Mouse (Mus musculus) embryonic fibroblast, embryonic 13.5 days (primary cell): ENCODE results near the gene Clrn1. TPM values are rescaled to one million over a fixed set of nuclear protein-coding genes. Genes with fewer than 3 reads are reported as not detected.

Experiments
- H3K27ac ChIP-seq: 2 replicates; pipeline ENCODE4 v1.5.1; 2012; ENCODE audit warnings: low read length, control low read depth, inconsistent platforms; ENCODE audit not compliant: insufficient read depth
- H3K4me1 ChIP-seq: 2 replicates; pipeline ENCODE4 v1.6.1; 2011; ENCODE audit warnings: low read length; ENCODE audit not compliant: control insufficient read depth, insufficient read depth
- H3K4me3 ChIP-seq: 2 replicates; pipeline ENCODE4 v1.5.1; 2011; ENCODE audit warnings: mild to moderate bottlenecking, control low read depth, low read length; ENCODE audit not compliant: insufficient read depth
- CTCF ChIP-seq: IDR thresholded peaks from 2 replicates; pipeline ENCODE4 v1.5.1; 2011; ENCODE audit warnings: mild to moderate bottlenecking, control low read depth, low read length, moderate library complexity, borderline replicate concordance; ENCODE audit not compliant: insufficient read depth
- POLR2A ChIP-seq: IDR thresholded peaks from 2 replicates; pipeline ENCODE4 v1.6.1; 2011; ENCODE audit warnings: low read depth, mild to moderate bottlenecking, control low read depth, low read length, moderate library complexity
- polyA plus RNA-seq: library from polyadenylated mRNA; stranded (reverse); fragments of >200 nt; gene quantifications from 2 replicates; pipeline ENCODE4 v1.2.4, GENCODE M21; 2011; ENCODE audit warnings: low read depth; ENCODE audit not compliant: missing spikeins, insufficient read length

The Clrn1 gene
- polyA plus RNA-seq, 1 experiment: not detected

DNA sequence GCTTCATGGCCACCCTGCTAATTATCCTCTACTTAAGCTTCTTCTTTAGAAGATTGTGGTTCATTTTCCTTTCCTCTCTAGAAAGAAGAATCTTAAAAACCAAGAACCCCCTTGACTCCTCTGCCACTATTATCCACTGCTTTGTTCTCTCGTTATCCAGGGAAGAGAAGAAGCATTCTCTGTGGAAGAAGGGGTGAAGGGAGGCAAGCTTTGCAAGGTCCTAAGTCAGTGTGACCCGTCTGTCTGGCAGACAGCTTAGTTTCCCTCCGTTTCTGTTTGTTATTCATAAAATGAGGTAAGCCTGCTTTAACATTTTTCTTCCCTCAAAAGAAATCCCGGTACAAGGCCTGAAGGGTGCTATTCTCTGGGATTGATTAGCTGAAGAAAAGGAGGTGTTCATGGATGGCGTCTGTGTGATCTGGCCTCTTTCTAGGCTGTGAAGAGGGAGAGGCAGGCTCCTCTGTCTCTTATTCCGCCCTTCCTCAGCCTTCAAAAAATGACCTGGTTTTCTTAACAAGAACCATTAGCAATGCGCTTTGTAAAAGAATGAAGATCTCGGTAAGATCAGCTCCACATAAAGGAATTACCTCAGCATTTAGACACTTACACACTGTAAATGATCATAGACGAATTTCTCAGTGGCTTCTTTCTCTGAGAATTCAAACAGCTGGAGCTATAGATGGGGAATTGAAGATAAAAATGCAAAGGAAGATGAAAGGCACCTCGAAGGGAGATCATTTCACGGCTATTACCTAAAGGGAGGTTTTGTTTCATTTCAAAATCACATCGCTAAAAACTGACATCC lies 75.8 kb downstream of the Clrn1 start:
- TF ChIP-seq POLR2A: no peak
- no peak for TF ChIP-seq CTCF

DNA sequence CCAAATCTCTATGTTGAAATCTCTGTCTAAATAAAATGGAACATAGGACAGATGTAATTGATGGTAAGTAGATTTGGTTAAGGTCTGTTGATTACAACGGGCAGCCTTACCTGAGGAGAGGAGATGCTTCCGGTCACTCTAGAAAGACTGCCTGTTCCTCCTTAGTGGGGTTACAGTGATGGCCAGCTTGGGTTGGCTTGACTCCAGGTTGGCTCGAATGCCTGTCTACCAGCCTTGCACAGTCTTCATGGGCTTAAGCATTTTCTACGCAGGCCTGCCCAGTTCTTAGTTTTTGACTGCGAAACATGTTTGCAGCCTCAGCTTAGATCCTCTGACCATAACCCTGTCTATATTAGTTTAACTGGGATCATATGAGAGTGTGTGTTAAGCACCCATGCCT lies 76.5 kb downstream of the Clrn1 start:
- no peak overlapping the region for H3K27ac ChIP-seq
- H3K4me3 ChIP-seq: no peak overlapping the region
- no peaks in the 10 kb centered on the region for H3K4me1 ChIP-seq
- TF ChIP-seq POLR2A (no peak), CTCF (no peak)

More for the DNA sequence above, 75.8 kb downstream of the Clrn1 start:
- H3K4me3 ChIP-seq: no peak overlapping the region
- no peaks in the 10 kb centered on the region for H3K4me1 ChIP-seq
- H3K27ac ChIP-seq: no peak overlapping the region

DNA sequence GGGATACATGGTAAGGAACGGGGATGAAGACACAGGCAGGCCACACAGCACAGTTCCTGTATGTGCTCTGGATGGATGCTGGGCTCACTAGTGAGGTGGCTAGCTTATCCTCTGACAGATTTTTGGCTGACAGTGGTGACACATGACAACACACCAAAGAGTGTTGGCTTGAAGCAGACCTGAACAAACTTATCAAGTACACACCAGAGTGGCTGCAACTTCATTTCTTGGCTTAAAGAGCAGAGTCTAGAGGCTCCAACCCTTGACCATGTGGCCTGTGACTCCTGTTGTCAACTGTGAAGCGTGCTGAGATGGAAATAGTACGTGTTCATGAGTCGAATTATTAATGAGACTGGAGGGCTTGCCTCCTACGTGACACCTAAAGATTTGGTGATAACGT lies 80.4 kb downstream of the Clrn1 start:
- no peak for TF ChIP-seq POLR2A
- TF ChIP-seq CTCF: no peak
- Histone ChIP-seq H3K4me3 (no peak overlapping the region), H3K27ac (no peak overlapping the region), H3K4me1 (no peaks in the 10 kb centered on the region)

DNA sequence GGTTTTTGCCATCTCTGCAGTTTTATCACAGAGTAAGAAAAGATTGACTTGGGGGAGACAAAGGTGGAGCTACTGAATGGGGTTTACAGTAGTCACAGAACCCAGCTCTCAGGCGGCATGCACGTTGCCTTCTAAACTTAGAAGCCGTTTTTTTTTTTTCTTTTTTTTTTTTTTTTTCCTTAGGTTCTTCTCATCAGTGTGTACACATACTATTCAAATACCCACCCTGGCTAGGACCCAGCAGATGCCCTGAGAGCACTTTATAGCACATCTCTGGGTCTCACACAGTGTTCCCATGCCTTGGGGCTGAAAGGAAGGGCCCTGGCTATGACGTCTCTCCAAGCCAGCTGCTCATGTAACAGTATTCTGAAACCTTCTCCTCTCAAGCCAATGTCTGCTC lies 86.5 kb downstream of the Clrn1 start:
- TF ChIP-seq CTCF (no peak), POLR2A (no peak)
- no peaks in the 10 kb centered on the region for H3K4me1 ChIP-seq
- no peak overlapping the region for H3K4me3 ChIP-seq
- no peak overlapping the region for H3K27ac ChIP-seq

DNA sequence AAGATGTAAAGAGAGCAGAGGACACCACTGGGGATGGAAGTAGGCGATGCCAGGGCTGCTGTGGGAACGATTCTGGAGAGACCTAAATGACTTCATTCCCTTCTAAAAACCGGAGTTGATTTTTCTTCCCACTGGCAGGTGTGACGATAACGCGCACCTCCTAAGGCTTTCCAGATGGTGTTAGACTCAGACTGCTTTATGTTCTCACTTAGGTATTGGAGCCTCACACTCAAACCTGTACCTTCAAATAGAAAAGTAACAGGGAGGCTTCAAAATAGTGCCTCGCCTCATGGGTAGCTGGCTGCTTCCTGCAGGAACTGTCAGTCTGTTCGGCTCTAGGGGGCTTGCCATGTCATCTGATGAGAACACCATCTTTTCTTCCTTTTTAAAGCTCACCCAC lies 86.9 kb downstream of the Clrn1 start:
- TF ChIP-seq CTCF: no peak
- TF ChIP-seq POLR2A: no peak
- Histone ChIP-seq H3K4me3 (no peak overlapping the region), H3K27ac (no peak overlapping the region), H3K4me1 (no peaks in the 10 kb centered on the region)

Other genes starting within 250 kb of the Clrn1 start
- 0.32 TPM in 1 of 2 replicates, not detected in the other for gene Erich6, start 248.1 kb downstream of the Clrn1 start, polyA plus RNA-seq
- 13.1 and 20.6 TPM in 2 replicates for gene Siah2, start 192.9 kb downstream of the Clrn1 start, polyA plus RNA-seq
- not detected in 2 replicates for gene Mindy4b-ps, start 63.0 kb downstream of the Clrn1 start, polyA plus RNA-seq
- gene Med12l, start 120.5 kb upstream of the Clrn1 start, polyA plus RNA-seq: 0.30 and 0.97 TPM in 2 replicates
- not detected in 2 replicates for gene Gpr171, start 216.5 kb upstream of the Clrn1 start, polyA plus RNA-seq